Mouse (Mus musculus) leukemia stem cell, adult 10-12 weeks (primary cell): Measurements from ENCODE around the gene Atp6v1a. TPM values are rescaled to one million over a fixed set of nuclear protein-coding genes. Genes with fewer than 3 reads are reported as not detected.

Experiments
- polyA plus RNA-seq: library from polyadenylated mRNA; stranded (reverse); fragments of >175 nt; gene quantifications from 2 replicates; pipeline ENCODE4 v1.2.3, GENCODE M21; 2012; ENCODE audit warnings: low replicate concordance

Atp6v1a gene
- polyA plus RNA-seq, result 1.4 and 4.6 TPM in 2 replicates

DNA sequence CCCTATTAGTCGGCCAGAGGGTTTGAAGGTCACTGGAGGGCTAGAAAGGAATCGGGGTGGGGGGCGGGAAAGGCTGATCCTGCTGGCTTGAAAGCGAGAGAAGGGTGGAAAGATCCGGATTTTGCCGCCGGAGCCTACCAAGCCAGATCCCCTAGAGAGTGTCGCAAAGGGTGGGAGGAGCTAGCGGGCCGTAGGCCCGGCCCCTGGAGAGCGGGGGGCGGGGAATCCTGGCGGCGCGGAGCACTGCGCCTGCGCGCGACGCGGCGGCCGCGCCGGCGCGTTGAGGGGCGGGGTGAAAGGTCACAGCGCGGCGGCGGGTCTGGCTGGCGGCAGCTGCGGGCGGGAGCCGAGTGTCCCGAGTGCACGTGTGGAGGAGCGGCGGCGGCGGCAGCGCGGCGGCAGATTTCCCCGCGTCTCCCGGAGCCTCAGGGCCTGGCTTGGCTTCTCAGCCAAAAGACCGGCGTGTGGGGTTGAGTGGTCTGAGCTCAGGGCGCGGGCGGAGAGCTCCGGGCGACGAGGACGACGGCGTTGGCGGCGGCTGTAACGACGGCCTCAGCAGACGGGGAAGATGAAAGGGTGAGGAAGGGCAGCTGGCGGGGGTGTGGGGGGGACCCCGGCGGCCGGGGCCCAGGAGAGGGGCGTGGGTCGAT is at the start of gene Atp6v1a, which contains the start of gene Naa50:
TSS of gene Atp6v1a (minus strand) at position 170 of the 650 bp plus-strand sequence.
TSS of gene Naa50 (plus strand) at position 295 of the 650 bp plus-strand sequence.

DNA sequence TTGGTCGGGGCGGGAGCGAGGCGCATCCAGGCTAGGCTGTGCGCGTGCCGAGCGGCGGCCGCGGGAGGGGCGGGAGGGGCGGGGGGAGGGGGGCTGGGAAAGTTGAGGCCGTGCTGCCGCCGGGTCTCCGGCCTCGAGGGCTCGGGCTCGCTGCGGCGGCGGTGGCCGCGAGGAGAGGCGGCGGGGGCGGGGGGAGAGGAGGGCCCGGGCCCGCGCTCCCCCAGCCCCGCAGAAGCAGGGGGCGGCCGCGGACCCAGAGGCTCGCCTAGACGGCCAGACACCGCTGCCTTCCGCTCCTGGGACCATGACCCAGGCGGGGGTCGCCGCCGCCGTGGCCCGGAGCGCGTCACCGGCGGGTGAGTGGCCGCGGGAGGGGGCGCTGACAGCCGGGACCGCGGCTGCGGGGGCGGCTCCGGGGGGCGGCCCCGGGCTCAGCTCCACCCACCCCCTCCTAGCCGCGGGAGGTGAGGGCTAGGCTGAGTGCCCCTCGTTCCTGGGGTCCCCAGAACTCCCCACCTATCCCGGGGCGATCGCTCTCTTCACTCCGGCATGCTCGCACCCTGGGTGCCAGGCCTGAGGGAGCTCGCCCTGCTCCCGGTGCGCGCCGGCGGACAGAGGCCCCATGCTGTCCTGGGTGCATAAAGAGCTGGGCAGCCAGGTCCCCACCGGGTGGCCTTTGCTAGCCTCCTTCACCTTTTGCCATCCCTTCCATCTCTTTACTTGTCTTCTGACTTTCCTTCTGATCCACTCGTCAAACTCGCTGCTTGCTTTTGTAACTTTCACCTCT is 33.8 kb upstream of the Atp6v1a start, which contains the start of gene Usf3:
TSS of gene Usf3 (plus strand) at position 92 of the 787 bp plus-strand sequence.

GRCm38 (mm10) chr16:44063025-44063894 is 76.2 kb downstream of the Atp6v1a start, which contains the start of gene Gramd1c:
TSS of gene Gramd1c (minus strand) at chr16:44063345.

Other genes starting within 250 kb of the Atp6v1a start
- gene Ccdc191, start 249.9 kb downstream of the Atp6v1a start, polyA plus RNA-seq, result 0.63 and 1.7 TPM in 2 replicates
- 1.5 and 11.6 TPM in 2 replicates for gene Qtrt2, start 212.9 kb downstream of the Atp6v1a start, polyA plus RNA-seq
- gene Zdhhc23, start 159.9 kb downstream of the Atp6v1a start, polyA plus RNA-seq, result 3.9 and 7.5 TPM in 2 replicates
- gene Gramd1c, start 76.4 kb downstream of the Atp6v1a start, polyA plus RNA-seq, result 0.41 and 0.68 TPM in 2 replicates
- gene Naa50, start 125 bp upstream of the Atp6v1a start, polyA plus RNA-seq, result 23.3 and 32.0 TPM in 2 replicates
- 2.3 and 3.3 TPM in 2 replicates for gene Usf3, start 33.5 kb upstream of the Atp6v1a start, polyA plus RNA-seq
- 4.9 and 9.2 TPM in 2 replicates for gene Sidt1, start 193.5 kb upstream of the Atp6v1a start, polyA plus RNA-seq
- gene Spice1, start 207.4 kb upstream of the Atp6v1a start, polyA plus RNA-seq, result 3.7 and 4.1 TPM in 2 replicates